Mouse (Mus musculus): Measurements from ENCODE around the gene Nacc1. TPM values are rescaled to one million over a fixed set of nuclear protein-coding genes. Genes with fewer than 3 reads are reported as not detected.
A peak's percentile ranks its signal among the peaks of the same experiment; 100 is the strongest.

The Nacc1 gene
- total RNA-seq, 1 experiment: 85.5 TPM

DNA sequence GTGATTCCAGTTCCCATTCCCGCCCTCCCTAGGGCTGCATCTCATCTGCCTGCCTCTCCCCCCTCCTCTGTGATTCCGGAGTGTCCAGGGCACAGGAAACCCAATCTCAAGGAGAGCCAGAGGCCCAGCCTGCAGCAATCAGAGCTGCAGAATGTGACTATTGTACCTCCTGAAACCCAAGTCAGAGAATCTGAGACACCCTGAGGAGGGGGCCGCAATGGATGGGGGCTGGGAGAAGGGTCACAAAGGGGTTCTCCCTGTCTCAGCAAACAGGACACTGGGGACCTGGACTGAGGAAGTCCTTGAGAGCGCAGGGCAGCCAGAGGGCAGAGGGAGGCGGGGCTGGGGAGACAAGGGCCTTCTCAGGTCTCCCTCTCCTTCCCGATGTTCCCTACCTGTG lies 45.3 kb upstream of the Nacc1 start:
- Histone ChIP-seq H3K9me3 (ENCODE audit: control insufficient read depth, insufficient read depth, low read depth, low read length) (no peaks in the 10 kb centered on the region), H3K9ac (ENCODE audit: insufficient read depth, low read depth, low read length, poor library complexity, severe bottlenecking) (no peak overlapping the region), H3K27ac (ENCODE audit: insufficient read depth, low read depth, low read length, poor library complexity, severe bottlenecking) (no peak overlapping the region), H3K4me3 (ENCODE audit: insufficient read depth in 1 of 2, low read depth in 1 of 2, low read length in 2 of 2, poor library complexity in 1 of 2, severe bottlenecking in 1 of 2) (no peak overlapping the region), H3K36me3 (ENCODE audit: control insufficient read depth, insufficient read depth, low read length, poor library complexity, severe bottlenecking) (no peaks in the 10 kb centered on the region), H3K4me1 (ENCODE audit: control insufficient read depth in 2 of 2, insufficient read depth in 2 of 2, low read length in 2 of 2, poor library complexity in 1 of 2) (peaks cover 5 to 10% of the 10 kb centered on the region in 2 experiments; a peak in 2 of 4 replicates)
- DNase-seq (ENCODE audit: low read depth, low spot score): no peak
- in situ Hi-C loops (cut with MboI; ENCODE audit: low sequenced_read_pairs in 2 of 2, unreplicated experiment in 2 of 2): no loop called here
- TF ChIP-seq ZNF384 (IDR thresholded peaks at IDR 0.05; ENCODE audit: low read depth, low read length): no peak
- no peak for TF ChIP-seq HCFC1 (IDR thresholded peaks at IDR 0.05; ENCODE audit: borderline replicate concordance, insufficient read depth, low read length)
- TF ChIP-seq CHD2 (IDR thresholded peaks at IDR 0.05; ENCODE audit: low read depth, low read length): no peak
- no peak for TF ChIP-seq MAFK (IDR thresholded peaks at IDR 0.05; ENCODE audit: insufficient read depth, low read depth, low read length)
- no peak for TF ChIP-seq ZC3H11A (IDR thresholded peaks at IDR 0.05; ENCODE audit: borderline replicate concordance, low read depth, low read length)

DNA sequence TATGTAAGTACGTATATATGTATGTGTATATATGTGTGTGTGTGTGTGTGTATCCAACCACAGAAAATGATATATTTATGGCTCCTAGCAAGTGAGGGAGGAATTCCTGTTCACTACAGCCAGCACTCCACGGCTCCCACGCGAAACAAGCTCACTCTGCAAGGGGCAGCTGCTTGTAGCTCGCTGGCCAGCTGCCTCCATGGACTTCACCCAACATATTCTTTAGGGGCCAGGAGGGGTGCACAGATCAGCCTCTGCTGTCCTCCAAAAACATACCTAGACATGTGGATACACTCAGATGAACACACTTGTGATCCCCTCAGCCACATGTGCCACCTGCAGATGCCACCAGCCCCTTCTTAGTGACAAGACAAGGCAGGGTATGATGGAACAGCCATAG lies 44.9 kb upstream of the Nacc1 start:
- Histone ChIP-seq H3K27ac (ENCODE audit: insufficient read depth, low read depth, low read length, poor library complexity, severe bottlenecking) (no peak overlapping the region), H3K4me3 (ENCODE audit: insufficient read depth in 1 of 2, low read depth in 1 of 2, low read length in 2 of 2, poor library complexity in 1 of 2, severe bottlenecking in 1 of 2) (no peak overlapping the region), H3K9ac (ENCODE audit: insufficient read depth, low read depth, low read length, poor library complexity, severe bottlenecking) (no peak overlapping the region), H3K4me1 (ENCODE audit: control insufficient read depth in 2 of 2, insufficient read depth in 2 of 2, low read length in 2 of 2, poor library complexity in 1 of 2) (peaks cover 5 to 10% of the 10 kb centered on the region in 2 experiments; a peak in 2 of 4 replicates), H3K36me3 (ENCODE audit: control insufficient read depth, insufficient read depth, low read length, poor library complexity, severe bottlenecking) (no peaks in the 10 kb centered on the region), H3K9me3 (ENCODE audit: control insufficient read depth, insufficient read depth, low read depth, low read length) (no peaks in the 10 kb centered on the region)
- DNase-seq (ENCODE audit: low read depth, low spot score): no peak
- no peak for TF ChIP-seq ZNF384 (IDR thresholded peaks at IDR 0.05; ENCODE audit: low read depth, low read length)
- no peak for TF ChIP-seq MAFK (IDR thresholded peaks at IDR 0.05; ENCODE audit: insufficient read depth, low read depth, low read length)
- no peak for TF ChIP-seq ZC3H11A (IDR thresholded peaks at IDR 0.05; ENCODE audit: borderline replicate concordance, low read depth, low read length)
- no peak for TF ChIP-seq CHD2 (IDR thresholded peaks at IDR 0.05; ENCODE audit: low read depth, low read length)
- TF ChIP-seq HCFC1 (IDR thresholded peaks at IDR 0.05; ENCODE audit: borderline replicate concordance, insufficient read depth, low read length): no peak
- in situ Hi-C loops (cut with MboI; ENCODE audit: low sequenced_read_pairs in 2 of 2, unreplicated experiment in 2 of 2): no loop called here

DNA sequence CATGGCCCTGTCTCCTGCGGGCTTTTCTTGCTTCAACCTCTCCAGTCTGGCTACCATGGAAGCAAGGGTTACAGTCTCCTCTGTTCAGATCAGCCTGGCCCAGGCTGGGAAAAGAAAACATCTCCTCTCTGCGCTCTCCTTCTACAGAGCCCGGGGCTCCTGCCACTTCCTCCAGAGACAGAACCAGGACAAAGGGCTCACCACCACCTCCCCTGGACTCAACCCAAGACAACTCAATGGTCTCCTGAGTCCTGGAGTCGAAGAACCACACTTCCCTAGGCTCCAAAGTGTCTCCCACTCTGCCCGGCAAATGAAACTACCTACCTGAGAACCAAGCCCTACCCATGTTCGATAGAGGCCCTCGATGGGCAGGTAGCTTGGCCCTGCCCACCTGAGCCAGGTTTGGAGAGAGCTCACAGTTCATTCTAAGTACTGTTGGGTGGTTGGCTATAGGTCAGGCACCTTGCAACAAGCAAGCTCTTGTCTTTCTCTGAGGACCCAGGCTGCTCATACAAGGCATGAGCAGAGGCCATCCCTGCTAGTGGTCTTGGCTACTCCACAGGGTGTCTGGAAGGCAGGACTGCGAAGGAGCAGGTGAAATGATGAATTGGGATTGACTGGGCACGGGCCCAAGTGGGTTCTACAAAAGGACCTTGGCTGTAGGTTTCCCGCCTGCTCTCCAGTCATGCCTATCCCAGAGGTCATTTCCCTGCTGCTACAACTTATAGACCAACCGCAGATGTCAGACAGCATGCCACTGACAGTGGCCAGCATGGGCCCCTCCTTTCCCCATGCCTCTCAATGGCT lies 43.9 kb upstream of the Nacc1 start:
- no peak overlapping the region for H3K9ac ChIP-seq (ENCODE audit: insufficient read depth, low read depth, low read length, poor library complexity, severe bottlenecking)
- H3K4me3 ChIP-seq (ENCODE audit: insufficient read depth in 1 of 2, low read depth in 1 of 2, low read length in 2 of 2, poor library complexity in 1 of 2, severe bottlenecking in 1 of 2): no peak overlapping the region
- in situ Hi-C loops (cut with MboI; ENCODE audit: low sequenced_read_pairs in 2 of 2, unreplicated experiment in 2 of 2): no loop called here
- no peak overlapping the region for H3K27ac ChIP-seq (ENCODE audit: insufficient read depth, low read depth, low read length, poor library complexity, severe bottlenecking)
- H3K36me3 ChIP-seq (ENCODE audit: control insufficient read depth, insufficient read depth, low read length, poor library complexity, severe bottlenecking): no peaks in the 10 kb centered on the region
- no peak for DNase-seq (ENCODE audit: low read depth, low spot score)
- H3K9me3 ChIP-seq (ENCODE audit: control insufficient read depth, insufficient read depth, low read depth, low read length): no peaks in the 10 kb centered on the region
- TF ChIP-seq ZNF384 (IDR thresholded peaks at IDR 0.05; ENCODE audit: low read depth, low read length): no peak
- TF ChIP-seq ZC3H11A (IDR thresholded peaks at IDR 0.05; ENCODE audit: borderline replicate concordance, low read depth, low read length): no peak
- TF ChIP-seq MAFK (IDR thresholded peaks at IDR 0.05; ENCODE audit: insufficient read depth, low read depth, low read length): no peak
- no peak for TF ChIP-seq HCFC1 (IDR thresholded peaks at IDR 0.05; ENCODE audit: borderline replicate concordance, insufficient read depth, low read length)
- TF ChIP-seq CHD2 (IDR thresholded peaks at IDR 0.05; ENCODE audit: low read depth, low read length): no peak
- H3K4me1 ChIP-seq (ENCODE audit: control insufficient read depth in 2 of 2, insufficient read depth in 2 of 2, low read length in 2 of 2, poor library complexity in 1 of 2): peaks cover 5 to 10% of the 10 kb centered on the region in 2 experiments; a peak in 2 of 4 replicates

DNA sequence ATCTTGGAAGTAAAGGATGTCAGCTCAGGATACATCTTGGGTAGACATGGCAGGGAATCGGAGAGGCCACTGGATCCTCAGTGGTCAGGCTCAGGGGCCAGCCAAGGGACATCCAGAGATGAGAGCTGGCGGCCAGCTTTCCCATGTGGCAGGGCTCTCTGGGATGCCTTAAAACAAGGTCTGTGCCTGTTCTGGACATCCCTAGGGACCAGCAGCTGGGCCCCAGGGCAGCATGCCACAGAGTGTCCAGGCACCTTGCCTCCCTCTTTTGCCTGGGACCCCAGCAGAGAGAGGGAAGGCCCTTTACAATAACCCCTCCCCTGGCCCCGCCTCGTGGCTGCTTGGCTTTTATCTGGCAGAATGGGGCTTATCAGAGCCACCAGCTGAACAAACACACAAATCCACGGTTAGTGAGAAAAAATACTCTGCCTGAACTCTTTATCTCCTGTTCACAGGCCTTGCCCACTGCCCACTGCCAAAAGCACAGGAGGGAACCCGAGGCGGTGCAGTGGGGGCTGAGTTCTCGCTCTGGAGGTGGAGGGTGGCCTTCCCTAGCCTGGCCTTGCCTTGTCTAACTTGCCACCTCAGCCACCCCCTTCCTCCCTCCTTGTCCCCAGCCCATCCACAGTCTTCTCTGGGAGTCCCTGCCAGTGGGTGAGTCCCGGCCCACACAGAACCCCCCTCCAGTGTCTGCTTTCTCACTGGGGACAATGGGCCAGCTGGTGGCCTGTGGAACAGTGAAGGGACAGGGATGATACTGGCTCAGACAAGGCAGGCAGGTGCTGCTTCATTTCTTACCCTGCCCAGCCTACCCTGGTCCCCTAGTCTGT lies 43.1 kb upstream of the Nacc1 start:
- Histone ChIP-seq H3K36me3 (ENCODE audit: control insufficient read depth, insufficient read depth, low read length, poor library complexity, severe bottlenecking) (no peaks in the 10 kb centered on the region), H3K4me3 (ENCODE audit: insufficient read depth in 1 of 2, low read depth in 1 of 2, low read length in 2 of 2, poor library complexity in 1 of 2, severe bottlenecking in 1 of 2) (peak overlapping the region in 1 of 2 experiments; percentile 13; a peak in 1 of 4 replicates), H3K4me1 (ENCODE audit: control insufficient read depth in 2 of 2, insufficient read depth in 2 of 2, low read length in 2 of 2, poor library complexity in 1 of 2) (peaks cover 5 to 16% of the 10 kb centered on the region in 2 experiments; a peak in 3 of 4 replicates), H3K9me3 (ENCODE audit: control insufficient read depth, insufficient read depth, low read depth, low read length) (no peaks in the 10 kb centered on the region), H3K27ac (ENCODE audit: insufficient read depth, low read depth, low read length, poor library complexity, severe bottlenecking) (no peak overlapping the region), H3K9ac (ENCODE audit: insufficient read depth, low read depth, low read length, poor library complexity, severe bottlenecking) (peak overlapping the region; percentile 12; the same call in 1 of the 2 replicates)
- no peak for DNase-seq (ENCODE audit: low read depth, low spot score)
- in situ Hi-C loops (cut with MboI; ENCODE audit: low sequenced_read_pairs in 2 of 2, unreplicated experiment in 2 of 2): no loop called here
- no peak for TF ChIP-seq ZNF384 (IDR thresholded peaks at IDR 0.05; ENCODE audit: low read depth, low read length)
- TF ChIP-seq ZC3H11A (IDR thresholded peaks at IDR 0.05; ENCODE audit: borderline replicate concordance, low read depth, low read length): no peak
- TF ChIP-seq MAFK (IDR thresholded peaks at IDR 0.05; ENCODE audit: insufficient read depth, low read depth, low read length): no peak
- no peak for TF ChIP-seq HCFC1 (IDR thresholded peaks at IDR 0.05; ENCODE audit: borderline replicate concordance, insufficient read depth, low read length)
- no peak for TF ChIP-seq CHD2 (IDR thresholded peaks at IDR 0.05; ENCODE audit: low read depth, low read length)

All from ES-E14 (cell line).